Mouse (Mus musculus) limb, embryonic 11.5 days (tissue): ENCODE measurements around the gene Pam16. TPM values are rescaled to one million over a fixed set of nuclear protein-coding genes. Genes with fewer than 3 reads are reported as not detected.

Experiments used
- ATAC-seq: fragments of 200-750 bp; cut with Nextera tagmentation; 2 replicates; pipeline ENCODE4 v1.8.0; 2017; ENCODE audit warnings: low read depth; ENCODE audit not compliant: insufficient number of reproducible peaks, low FRiP score, low TSS enrichment
- DNase-seq: peaks from one replicate; pipeline ENCODE4 v3.0.0-alpha.2; 2015; ENCODE audit warnings: low spot score
- H3K27ac ChIP-seq: fragments of 300-500 bp; sonication (generic); replicated peaks from 2 replicates; pipeline ENCODE4 v1.5.1; 2014; ENCODE audit warnings: low read depth, mild to moderate bottlenecking, low read length
- H3K27me3 ChIP-seq: fragments of 300-500 bp; sonication (generic); 2 replicates; pipeline ENCODE4 v1.6.1; 2014; ENCODE audit warnings: mild to moderate bottlenecking, low read length, mixed read lengths; ENCODE audit not compliant: control insufficient read depth, insufficient read depth
- H3K36me3 ChIP-seq: fragments of 300-500 bp; sonication (generic); 2 replicates; pipeline ENCODE4 v1.6.1; 2014; ENCODE audit warnings: mild to moderate bottlenecking, low read length, moderate library complexity, mixed read lengths; ENCODE audit not compliant: control insufficient read depth, insufficient read depth
- H3K4me1 ChIP-seq: fragments of 300-500 bp; sonication (generic); 2 replicates; pipeline ENCODE4 v1.6.1; 2014; ENCODE audit warnings: low read length, mixed read lengths; ENCODE audit not compliant: control insufficient read depth, insufficient read depth
- H3K4me2 ChIP-seq: fragments of 300-500 bp; sonication (generic); 2 replicates; pipeline ENCODE4 v1.6.1; 2014; ENCODE audit warnings: low read depth, mild to moderate bottlenecking, moderate library complexity; ENCODE audit not compliant: severe bottlenecking
- H3K4me3 ChIP-seq: fragments of 300-500 bp; sonication (generic); 2 replicates; pipeline ENCODE4 v1.5.1; 2014; ENCODE audit warnings: low read depth, low read length
- H3K9ac ChIP-seq: fragments of 300-500 bp; sonication (generic); 2 replicates; pipeline ENCODE4 v1.6.1; 2014; ENCODE audit warnings: mild to moderate bottlenecking, low read length
- H3K9me3 ChIP-seq: fragments of 300-500 bp; sonication (generic); 2 replicates; pipeline ENCODE4 v1.6.1; 2016; ENCODE audit warnings: low read length; ENCODE audit not compliant: control insufficient read depth
- WGBS: fragments of 180-500 bp; shearing (Covaris S2); extraction: QIAGEN DNeasy Blood & Tissue Kit; methylation state at CpG from one replicate; pipeline ENCODE4 v1.1.7; 2014; 5-methylcytosine and 5-hydroxymethylcytosine counted together
- polyA plus RNA-seq: library from polyadenylated mRNA; unstranded; fragments of >200 nt; fragmentation: Nextera tagmentation; extraction: Ambion mirVana; gene quantifications from 2 replicates; pipeline ENCODE4 v1.2.1, GENCODE M21; 2014

The Pam16 gene
- polyA plus RNA-seq, 1 experiment from 2014 or later: 115 TPM

DNA sequence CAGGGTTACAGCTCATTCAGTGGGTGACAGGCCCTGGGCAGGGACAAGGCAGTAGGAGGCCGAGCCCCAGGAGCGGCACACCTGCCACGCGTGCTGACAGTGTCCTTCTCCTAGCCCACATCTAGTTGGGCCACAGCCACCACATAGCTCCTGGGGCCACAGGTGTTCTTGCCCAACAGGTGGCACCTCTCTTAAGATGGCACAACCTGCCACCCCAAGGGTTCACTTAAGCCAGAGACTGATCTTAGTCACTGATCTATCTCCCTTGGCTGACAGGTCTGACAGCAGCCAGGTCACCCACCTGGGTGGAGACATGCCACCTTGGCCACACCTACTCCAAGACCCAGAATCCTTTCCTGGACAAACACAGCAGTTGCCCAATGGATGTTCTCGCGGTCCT is 18.1 kb upstream of the Pam16 start:
- Histone ChIP-seq H3K4me3 (0 out of 2 replicates have a peak overlapping the region, but pooled peaks have one; percentile 20), H3K36me3 (peaks cover 7% of the 10 kb centered on the region), H3K9ac (no peak overlapping the region), H3K9me3 (no peaks in the 10 kb centered on the region), H3K27ac (no peak overlapping the region), H3K4me1 (peaks cover 66% of the 10 kb centered on the region), H3K27me3 (no peaks in the 10 kb centered on the region), H3K4me2 (no peak overlapping the region)
- 78% methylated on average over 6 of the region's 6 CpGs for WGBS
- ATAC-seq (no peak), DNase-seq (no peak)

DNA sequence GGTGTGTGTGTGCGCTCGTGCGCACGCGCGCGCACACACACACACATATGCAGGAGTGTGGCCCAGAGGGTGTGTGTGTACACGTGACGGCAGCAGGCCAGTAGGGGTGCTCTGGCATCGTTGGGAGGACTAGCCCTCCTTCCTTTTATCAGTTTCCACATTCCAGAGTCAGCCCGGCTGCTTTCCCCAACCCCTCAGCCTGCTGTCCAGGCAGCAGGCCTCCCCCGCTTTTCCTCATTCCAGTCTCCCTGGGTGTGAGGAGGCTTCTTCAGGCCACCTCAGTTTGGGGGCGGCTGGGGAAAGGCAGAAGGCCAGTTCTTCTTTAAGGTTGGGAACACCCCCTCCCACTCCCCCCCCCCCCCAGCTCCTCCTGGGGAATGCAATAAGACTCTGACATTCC is 17.4 kb upstream of the Pam16 start:
- DNase-seq: peak; percentile 61
- Histone ChIP-seq H3K9ac (peak overlapping the region; percentile 34; the same call in 1 of the 2 replicates), H3K4me2 (peak overlapping the region; percentile 82), H3K4me1 (peaks cover 60% of the 10 kb centered on the region), H3K27ac (peak overlapping the region; percentile 70), H3K4me3 (peak overlapping the region; percentile 20), H3K9me3 (no peaks in the 10 kb centered on the region), H3K36me3 (peaks cover 7% of the 10 kb centered on the region), H3K27me3 (no peaks in the 10 kb centered on the region)
- 43% methylated on average over 13 of the region's 13 CpGs for WGBS
- no peak for ATAC-seq

DNA sequence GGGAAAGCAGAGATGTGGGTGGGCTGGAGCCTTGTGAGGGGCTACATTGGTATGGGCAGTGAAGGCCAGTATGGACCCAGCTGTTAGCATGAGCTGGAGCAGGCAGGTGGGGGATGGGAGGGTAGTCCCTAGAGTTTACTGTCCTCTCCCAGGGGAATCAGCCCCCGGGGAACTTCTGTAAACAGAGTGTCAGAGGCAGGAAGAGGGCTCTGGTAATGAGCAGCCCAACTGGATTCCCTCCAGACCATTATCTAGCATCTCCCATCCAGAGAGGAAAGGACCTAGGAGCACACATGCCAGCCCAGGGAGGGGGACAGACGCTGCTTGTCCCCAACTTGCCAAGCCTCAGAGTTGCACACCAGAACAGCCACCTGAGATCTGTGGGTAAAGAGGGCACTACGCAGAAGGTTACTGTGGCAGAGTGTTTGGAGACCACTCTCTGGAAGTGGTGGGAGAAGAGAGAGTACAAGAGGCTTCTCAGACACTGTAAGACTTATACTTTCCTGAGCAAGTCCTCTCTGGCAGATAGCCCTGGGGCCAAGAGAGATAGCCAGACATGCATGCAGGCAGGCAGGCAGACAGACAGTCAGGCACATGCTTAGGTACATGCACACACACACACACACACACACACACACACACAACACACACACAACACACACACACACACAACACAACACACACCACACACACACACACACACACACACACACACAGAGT is 16.5 kb upstream of the Pam16 start:
- DNase-seq (no peak), ATAC-seq (no peak)
- peaks cover 3% of the 10 kb centered on the region; the same call in 1 of the 2 replicates for H3K36me3 ChIP-seq
- H3K27ac ChIP-seq: no peak overlapping the region; the same call in 1 of the 2 replicates
- H3K4me1 ChIP-seq: peaks cover 51% of the 10 kb centered on the region
- peak overlapping the region; percentile 82 for H3K4me2 ChIP-seq
- 25% methylated on average over 3 of the region's 3 CpGs for WGBS
- H3K27me3 ChIP-seq: no peaks in the 10 kb centered on the region
- H3K4me3 ChIP-seq: peak overlapping the region; percentile 83
- no peaks in the 10 kb centered on the region for H3K9me3 ChIP-seq
- peak overlapping the region; percentile 89 for H3K9ac ChIP-seq

DNA sequence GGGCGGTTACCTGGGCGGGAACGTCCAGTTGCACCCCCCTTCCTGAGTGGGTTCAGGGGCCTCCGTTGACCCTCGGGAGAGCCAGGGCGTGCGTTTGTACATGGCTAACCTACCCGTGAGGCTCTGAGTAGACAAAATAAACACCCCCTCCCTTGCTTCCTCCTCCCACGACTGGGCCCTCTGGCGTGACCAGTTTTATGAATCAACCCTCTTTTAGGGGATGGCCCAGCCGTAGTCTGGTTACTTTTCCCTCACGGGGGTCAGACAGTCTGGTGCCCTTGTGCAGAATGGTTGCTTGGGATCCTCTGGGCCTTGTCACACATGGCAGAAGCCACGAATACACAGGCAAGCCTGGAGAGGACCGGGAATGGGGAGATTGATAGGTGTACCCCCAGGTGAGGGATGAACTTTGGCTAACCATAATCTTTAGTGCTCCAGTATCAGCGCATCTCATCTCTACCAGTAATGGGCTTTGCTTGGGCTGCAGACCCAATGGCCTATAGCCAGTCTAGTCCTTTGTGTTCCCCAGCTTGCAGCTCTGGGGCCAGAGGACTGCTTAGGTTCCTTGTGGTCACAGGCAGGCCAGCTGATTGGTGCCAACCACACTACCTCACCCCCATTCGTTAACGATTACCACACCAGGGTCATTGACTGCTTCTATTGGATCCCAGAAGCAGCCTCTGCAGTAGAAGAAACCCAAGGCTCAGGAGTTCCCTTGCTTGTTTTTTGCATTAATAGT is 15.6 kb upstream of the Pam16 start:
- H3K4me1 ChIP-seq: peaks cover 43% of the 10 kb centered on the region
- no peaks in the 10 kb centered on the region for H3K27me3 ChIP-seq
- H3K9me3 ChIP-seq: no peaks in the 10 kb centered on the region
- H3K36me3 ChIP-seq: peaks cover 5% of the 10 kb centered on the region; the same call in 1 of the 2 replicates
- H3K9ac ChIP-seq: peak overlapping the region; percentile 89
- H3K4me2 ChIP-seq: peak overlapping the region; percentile 82
- WGBS: 3% methylated on average over 17 of the region's 17 CpGs
- peak; percentile 22; the same call in 1 of the 2 replicates for ATAC-seq
- H3K4me3 ChIP-seq: peak overlapping the region; percentile 83
- peak overlapping the region; percentile 77; the same call in 1 of the 2 replicates for H3K27ac ChIP-seq
- no peak for DNase-seq

DNA sequence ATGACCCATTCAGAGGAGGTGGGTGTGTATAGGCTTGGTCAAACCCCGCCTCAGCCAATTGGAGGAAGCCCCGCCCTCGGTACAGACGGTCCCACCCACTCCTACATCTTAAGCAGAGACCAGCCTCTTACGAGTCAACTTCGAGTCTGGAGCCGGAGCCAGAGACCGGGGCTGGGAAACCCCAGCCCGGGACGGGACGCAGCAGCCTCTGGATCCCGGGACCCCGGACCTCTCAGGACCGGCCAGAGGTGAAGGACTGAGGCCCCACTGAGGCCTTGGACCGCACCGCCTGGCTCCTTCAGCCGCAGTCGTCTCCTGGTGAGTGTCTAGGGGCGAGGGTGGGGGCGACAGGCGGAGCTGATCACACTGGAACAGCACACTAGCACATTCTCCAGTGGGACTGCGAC is 15.0 kb upstream of the Pam16 start, which contains the start of the genes Vasn and Dnaja3:
TSS of gene Vasn (plus strand) at position 111 of the 407 bp plus-strand sequence.
TSS of gene Dnaja3 (plus strand) at position 159 of the 407 bp plus-strand sequence.
- H3K4me2 ChIP-seq: peak within 1 kb of the TSS; percentile 82
- peaks cover 5% of the 10 kb centered on the region; the same call in 1 of the 2 replicates for H3K36me3 ChIP-seq
- H3K9me3 ChIP-seq: no peaks in the 10 kb centered on the region
- ATAC-seq (peak; percentile 95), DNase-seq (peak; percentile 91)
- no peaks in the 10 kb centered on the region for H3K27me3 ChIP-seq
- WGBS: 1% methylated on average over 22 of the region's 22 CpGs
- H3K4me3 ChIP-seq: peak within 1 kb of the TSS; percentile 83
- H3K9ac ChIP-seq: peak within 1 kb of the TSS; percentile 89
- H3K4me1 ChIP-seq: peaks cover 42% of the 10 kb centered on the region
- H3K27ac ChIP-seq: peak within 1 kb of the TSS; percentile 77; the same call in 1 of the 2 replicates

DNA sequence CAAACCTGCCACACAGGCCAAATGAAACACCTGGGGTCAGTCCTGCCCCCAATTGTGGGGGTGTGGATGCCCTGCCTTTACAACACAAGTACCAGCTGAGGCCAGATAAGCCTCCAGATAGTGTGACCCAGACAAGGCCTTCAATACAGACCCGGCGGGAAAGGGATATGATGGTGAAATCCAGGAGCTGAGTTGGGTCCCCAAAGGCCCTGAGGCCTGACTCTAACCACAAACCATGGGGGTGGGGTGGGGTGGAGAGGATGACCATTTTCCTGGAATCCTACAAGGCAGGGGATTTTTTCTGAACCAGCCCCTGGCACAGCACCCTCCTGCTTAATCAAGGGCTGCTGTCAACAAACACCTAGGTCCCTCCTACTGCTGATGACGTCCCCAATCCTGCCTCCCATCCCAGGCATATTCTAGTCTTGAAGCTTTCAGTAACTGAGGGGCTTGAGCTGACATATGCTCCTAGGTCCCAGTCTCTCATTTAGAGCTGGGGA is 14.2 kb upstream of the Pam16 start:
- Histone ChIP-seq H3K4me3 (no peak overlapping the region), H3K9ac (no peak overlapping the region), H3K27ac (no peak overlapping the region), H3K9me3 (no peaks in the 10 kb centered on the region), H3K4me1 (peaks cover 34% of the 10 kb centered on the region), H3K27me3 (no peaks in the 10 kb centered on the region), H3K36me3 (peaks cover 5% of the 10 kb centered on the region; the same call in 1 of the 2 replicates), H3K4me2 (no peak overlapping the region)
- 83% methylated on average over 3 of the region's 3 CpGs for WGBS
- ATAC-seq (no peak), DNase-seq (no peak)

DNA sequence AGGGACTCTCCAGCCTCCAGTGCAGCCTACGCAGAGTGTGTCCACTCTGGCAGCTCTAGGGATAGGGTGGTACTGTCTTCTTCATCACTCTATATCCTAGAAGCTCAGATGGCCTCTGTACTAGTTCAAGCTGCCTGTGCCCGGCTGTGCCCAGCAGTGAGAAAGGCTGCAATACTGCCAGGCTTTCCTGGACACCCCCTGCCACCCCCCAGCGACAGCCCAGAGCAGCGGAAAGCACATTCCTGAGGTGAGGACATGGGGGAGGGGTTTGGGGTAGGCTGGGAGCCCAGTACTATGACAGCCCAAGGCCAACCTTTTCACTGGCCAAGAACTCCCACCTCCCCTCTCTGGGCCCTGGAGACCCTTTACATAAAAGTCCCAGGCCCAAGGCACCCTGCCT is 11.0 kb upstream of the Pam16 start:
- no peaks in the 10 kb centered on the region for H3K27me3 ChIP-seq
- 73% methylated on average over 4 of the region's 4 CpGs for WGBS

DNA sequence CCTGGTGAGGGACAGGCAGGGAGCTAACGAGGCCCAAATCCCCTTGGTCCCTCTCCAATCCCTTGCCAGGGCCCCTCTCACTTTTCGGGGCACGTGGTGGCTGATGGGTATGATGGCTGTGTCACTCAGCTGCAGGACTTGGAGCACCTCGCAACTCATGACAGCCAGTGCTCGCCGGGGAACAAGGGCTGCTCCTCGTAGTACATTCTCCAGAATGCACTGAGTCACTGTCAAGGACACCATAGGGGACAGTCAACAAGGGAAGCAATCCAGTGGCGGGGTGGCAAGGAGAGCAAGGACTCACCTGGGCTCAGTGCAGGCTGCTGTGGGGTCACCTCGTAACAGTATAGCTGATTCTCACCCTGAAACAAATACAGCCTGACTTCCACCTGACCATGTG is 9.9 kb upstream of the Pam16 start:
- H3K4me2 ChIP-seq: no peak overlapping the region
- WGBS: 83% methylated on average over 9 of the region's 9 CpGs
- DNase-seq (no peak), ATAC-seq (no peak)
- H3K9me3 ChIP-seq: no peaks in the 10 kb centered on the region
- H3K27me3 ChIP-seq: no peaks in the 10 kb centered on the region
- no peak overlapping the region for H3K4me3 ChIP-seq
- H3K4me1 ChIP-seq: no peaks in the 10 kb centered on the region
- peaks cover 7% of the 10 kb centered on the region; the same call in 1 of the 2 replicates for H3K36me3 ChIP-seq
- no peak overlapping the region for H3K27ac ChIP-seq
- no peak overlapping the region for H3K9ac ChIP-seq

More for the DNA sequence above, 11.0 kb upstream of the Pam16 start:
- peaks cover 5% of the 10 kb centered on the region for H3K4me1 ChIP-seq
- ATAC-seq: no peak
- H3K36me3 ChIP-seq: 0 out of 2 replicates have a peak, but pooled peaks cover 7% of the 10 kb centered on the region
- H3K9ac ChIP-seq: no peak overlapping the region
- H3K4me2 ChIP-seq: no peak overlapping the region
- no peaks in the 10 kb centered on the region for H3K9me3 ChIP-seq
- no peak overlapping the region for H3K4me3 ChIP-seq
- H3K27ac ChIP-seq: no peak overlapping the region; the same call in 1 of the 2 replicates
- DNase-seq: no peak
